Mouse (Mus musculus) heart, embryonic 11.5 days (tissue): ENCODE measurements around the gene Zfp14. TPM values are rescaled to one million over a fixed set of nuclear protein-coding genes. Genes with fewer than 3 reads are reported as not detected.

ENCODE experiments used
- ATAC-seq: fragments of 200-750 bp; cut with Nextera tagmentation; replicated peaks from 2 replicates; pipeline ENCODE4 v1.8.0; 2017; ENCODE audit warnings: moderate library complexity; ENCODE audit not compliant: insufficient number of reproducible peaks, low FRiP score, low TSS enrichment
- H3K27ac ChIP-seq: fragments of 300-500 bp; sonication (generic); 2 replicates; pipeline ENCODE4 v1.5.1; 2014; ENCODE audit warnings: mild to moderate bottlenecking, low read depth, low read length
- H3K27me3 ChIP-seq: fragments of 300-500 bp; sonication (generic); 2 replicates; pipeline ENCODE4 v1.6.1; 2014; ENCODE audit warnings: mild to moderate bottlenecking, low read length, mixed read lengths; ENCODE audit not compliant: control insufficient read depth, insufficient read depth
- H3K36me3 ChIP-seq: fragments of 300-500 bp; sonication (generic); 2 replicates; pipeline ENCODE4 v1.6.1; 2014; ENCODE audit warnings: mild to moderate bottlenecking, low read length, moderate library complexity, mixed read lengths; ENCODE audit not compliant: control insufficient read depth, insufficient read depth
- H3K4me1 ChIP-seq: fragments of 300-500 bp; sonication (generic); 2 replicates; pipeline ENCODE4 v1.6.1; 2014; ENCODE audit warnings: low read length; ENCODE audit not compliant: control insufficient read depth, insufficient read depth
- H3K4me2 ChIP-seq: fragments of 300-500 bp; sonication (generic); 2 replicates; pipeline ENCODE4 v1.6.1; 2014; ENCODE audit warnings: mild to moderate bottlenecking, moderate library complexity
- H3K4me3 ChIP-seq: fragments of 300-500 bp; sonication (generic); 2 replicates; pipeline ENCODE4 v1.5.1; 2014; ENCODE audit warnings: low read depth, low read length
- H3K9ac ChIP-seq: fragments of 300-500 bp; sonication (generic); 2 replicates; pipeline ENCODE4 v1.6.1; 2014; ENCODE audit warnings: mild to moderate bottlenecking, low read depth, low read length, moderate library complexity
- H3K9me3 ChIP-seq: fragments of 300-500 bp; sonication (generic); replicated peaks from 2 replicates; pipeline ENCODE4 v1.6.1; 2016; ENCODE audit warnings: low read length; ENCODE audit not compliant: control insufficient read depth
- WGBS: fragments of 180-500 bp; shearing (Covaris S2); extraction: QIAGEN DNeasy Blood & Tissue Kit; methylation state at CpG from one replicate; pipeline ENCODE4 v1.1.7; 2014; ENCODE audit not compliant: insufficient replicate concordance; 5-methylcytosine and 5-hydroxymethylcytosine counted together
- polyA plus RNA-seq: library from polyadenylated mRNA; unstranded; fragments of >200 nt; fragmentation: Nextera tagmentation; extraction: Ambion mirVana; gene quantifications from 2 replicates; pipeline ENCODE4 v1.2.1, GENCODE M21; 2014

Gene Zfp14
- polyA plus RNA-seq, 1 experiment from 2014 or later, result 3.1 TPM

DNA sequence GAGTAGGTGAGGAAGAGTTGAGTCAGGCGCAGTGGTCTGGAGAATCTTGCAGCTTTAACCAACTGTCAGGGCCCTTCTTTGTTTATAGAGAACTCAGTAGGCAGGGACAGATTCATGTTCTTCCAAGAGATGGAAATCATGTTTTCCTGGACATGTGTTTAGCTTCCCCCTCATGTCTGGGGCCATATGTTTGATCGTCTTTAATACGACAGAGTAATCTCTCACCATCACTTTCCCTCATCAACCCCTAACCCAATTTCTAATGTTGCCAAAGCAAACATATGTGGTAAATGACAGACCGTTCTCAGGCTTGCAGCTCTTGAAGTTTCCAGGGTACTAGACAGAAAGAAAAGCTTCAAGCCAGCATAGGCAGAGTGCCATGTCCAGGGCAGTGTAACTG lies 3.1 kb downstream of the Zfp14 start:
- Histone ChIP-seq H3K27ac (no peak overlapping the region), H3K9ac (no peak overlapping the region), H3K27me3 (no peaks in the 10 kb centered on the region), H3K9me3 (no peaks in the 10 kb centered on the region), H3K4me2 (no peak overlapping the region), H3K36me3 (no peaks in the 10 kb centered on the region), H3K4me1 (peaks cover 10% of the 10 kb centered on the region; the same call in 1 of the 2 replicates), H3K4me3 (no peak overlapping the region)
- ATAC-seq, result no peak
- WGBS, result 66% methylated on average over 4 of the region's 4 CpGs

DNA sequence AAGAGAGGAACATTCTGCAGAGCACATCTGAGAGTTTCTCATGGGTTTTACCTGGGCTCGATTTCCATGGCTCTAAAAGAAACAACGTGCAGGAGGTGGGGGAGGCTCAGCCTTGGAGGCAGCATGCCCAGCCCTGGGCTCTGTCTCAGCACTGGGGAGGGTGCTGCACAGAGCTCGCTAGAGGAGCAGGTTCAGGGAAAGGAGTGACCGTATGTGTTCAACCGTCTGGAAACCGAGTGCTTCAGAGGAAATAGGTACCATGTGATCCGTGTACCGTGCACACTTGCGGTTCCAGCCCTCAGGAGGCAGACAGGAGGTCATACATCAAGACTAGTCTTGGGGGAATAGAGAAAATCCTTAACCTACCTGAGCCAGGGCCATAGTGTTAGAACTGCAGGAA lies 6.8 kb downstream of the Zfp14 start:
- ATAC-seq, result no peak
- no peak overlapping the region for H3K9ac ChIP-seq
- no peaks in the 10 kb centered on the region for H3K4me1 ChIP-seq
- H3K36me3 ChIP-seq, result no peaks in the 10 kb centered on the region
- no peaks in the 10 kb centered on the region for H3K9me3 ChIP-seq
- H3K27ac ChIP-seq, result no peak overlapping the region
- H3K4me3 ChIP-seq, result no peak overlapping the region
- no peak overlapping the region for H3K4me2 ChIP-seq
- 57% methylated on average over 9 of the region's 9 CpGs for WGBS
- no peaks in the 10 kb centered on the region for H3K27me3 ChIP-seq

DNA sequence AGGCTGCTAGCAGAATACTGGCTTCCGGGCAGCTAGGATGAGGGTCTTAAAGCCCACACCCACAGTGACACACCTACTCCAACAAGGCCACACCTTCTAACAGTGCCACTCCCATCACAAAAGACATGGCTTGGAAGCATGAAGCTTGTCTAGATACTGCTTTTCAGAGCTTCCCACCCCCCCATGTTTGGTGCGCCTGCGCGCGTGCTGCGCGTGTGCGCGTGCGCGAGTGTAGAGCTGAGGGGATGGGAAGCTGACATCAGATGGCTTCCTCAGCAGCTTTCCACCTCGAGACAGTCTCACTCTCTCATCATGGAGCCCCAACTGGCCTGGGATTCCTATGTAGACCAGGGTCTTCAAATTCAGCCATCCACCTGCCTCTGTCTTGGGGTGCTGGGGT lies 16.8 kb downstream of the Zfp14 start:
- Histone ChIP-seq H3K4me3 (no peak overlapping the region), H3K27me3 (no peaks in the 10 kb centered on the region), H3K27ac (no peak overlapping the region), H3K4me2 (no peak overlapping the region), H3K4me1 (no peaks in the 10 kb centered on the region), H3K9ac (no peak overlapping the region), H3K9me3 (no peaks in the 10 kb centered on the region), H3K36me3 (no peaks in the 10 kb centered on the region)
- no peak for ATAC-seq
- 92% methylated on average over 12 of the region's 12 CpGs for WGBS

DNA sequence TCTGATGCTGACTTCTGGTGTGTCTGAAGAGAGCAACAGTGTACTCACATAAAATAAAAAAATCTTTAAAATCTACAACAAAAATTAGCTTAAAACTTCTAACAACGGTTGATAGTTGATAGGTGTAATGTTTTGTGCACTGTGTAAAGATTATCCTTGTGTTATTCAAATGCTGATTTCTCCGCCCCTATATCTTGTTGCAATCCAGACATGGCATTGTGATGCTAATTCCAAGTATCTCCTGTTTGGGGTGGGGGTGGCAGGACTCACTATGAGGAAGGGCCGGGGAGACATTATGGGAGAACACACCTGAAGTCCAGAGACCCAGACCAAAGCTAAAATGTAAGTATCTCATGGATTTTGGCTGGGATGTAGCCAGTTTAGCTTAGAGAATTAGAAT lies 19.8 kb downstream of the Zfp14 start:
- Histone ChIP-seq H3K9me3 (no peaks in the 10 kb centered on the region), H3K27me3 (no peaks in the 10 kb centered on the region), H3K27ac (no peak overlapping the region), H3K4me3 (no peak overlapping the region), H3K9ac (no peak overlapping the region), H3K4me1 (no peaks in the 10 kb centered on the region), H3K4me2 (no peak overlapping the region), H3K36me3 (peaks cover 1% of the 10 kb centered on the region; the same call in 1 of the 2 replicates)
- no peak for ATAC-seq
- WGBS, result 86% methylated on average over 3 of the region's 3 CpGs

DNA sequence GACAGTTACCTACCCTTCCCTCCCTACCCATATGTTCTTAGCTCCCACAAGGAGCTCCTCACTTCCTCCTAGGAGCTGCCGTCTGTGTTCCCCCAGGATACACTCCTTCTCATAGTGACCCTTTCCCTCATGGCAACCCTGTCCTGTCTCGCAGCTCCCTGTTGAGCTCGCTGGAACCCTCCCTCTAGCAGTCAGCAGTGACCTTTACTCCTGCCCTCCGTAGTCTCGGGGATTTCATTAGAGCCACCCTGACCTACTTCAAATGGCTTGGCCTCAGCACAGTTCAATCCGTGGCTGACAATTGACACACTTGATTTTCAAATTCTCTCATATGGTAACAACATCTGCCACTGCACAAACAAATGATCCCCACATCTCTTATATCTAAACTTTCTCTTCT lies 20.5 kb downstream of the Zfp14 start:
- H3K4me1 ChIP-seq, result no peaks in the 10 kb centered on the region
- H3K4me3 ChIP-seq, result no peak overlapping the region
- H3K27me3 ChIP-seq, result no peaks in the 10 kb centered on the region
- no peaks in the 10 kb centered on the region for H3K9me3 ChIP-seq
- no peak overlapping the region for H3K4me2 ChIP-seq
- no peak for ATAC-seq
- WGBS, result 39% methylated on average over 6 of the region's 6 CpGs
- H3K9ac ChIP-seq, result no peak overlapping the region
- H3K27ac ChIP-seq, result no peak overlapping the region
- peaks cover 5% of the 10 kb centered on the region; the same call in 1 of the 2 replicates for H3K36me3 ChIP-seq

DNA sequence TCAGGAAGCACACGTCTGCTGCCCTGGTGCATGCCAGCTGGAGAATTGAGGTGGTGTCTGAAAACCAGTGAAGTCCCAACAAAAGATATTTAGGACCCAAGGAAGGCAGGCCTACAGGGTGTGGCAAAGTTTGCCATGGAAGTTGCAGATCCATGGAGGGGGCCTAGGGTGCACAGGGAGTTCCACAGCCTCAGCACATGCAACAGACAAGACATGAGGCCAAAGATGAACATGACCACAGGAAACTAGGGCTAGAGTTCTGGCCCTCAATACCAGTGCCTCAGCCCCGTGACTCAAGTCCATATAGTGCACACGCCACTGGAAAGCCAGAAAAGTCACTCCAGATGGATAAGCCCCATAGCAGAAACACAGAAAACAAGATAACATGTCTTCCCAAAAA lies 22.6 kb downstream of the Zfp14 start:
- Histone ChIP-seq H3K36me3 (peaks cover 13% of the 10 kb centered on the region), H3K4me2 (no peak overlapping the region), H3K9me3 (no peaks in the 10 kb centered on the region), H3K27me3 (no peaks in the 10 kb centered on the region), H3K4me1 (no peaks in the 10 kb centered on the region), H3K9ac (no peak overlapping the region), H3K27ac (no peak overlapping the region), H3K4me3 (no peak overlapping the region)
- 86% methylated on average over 3 of the region's 3 CpGs for WGBS
- ATAC-seq, result no peak

DNA sequence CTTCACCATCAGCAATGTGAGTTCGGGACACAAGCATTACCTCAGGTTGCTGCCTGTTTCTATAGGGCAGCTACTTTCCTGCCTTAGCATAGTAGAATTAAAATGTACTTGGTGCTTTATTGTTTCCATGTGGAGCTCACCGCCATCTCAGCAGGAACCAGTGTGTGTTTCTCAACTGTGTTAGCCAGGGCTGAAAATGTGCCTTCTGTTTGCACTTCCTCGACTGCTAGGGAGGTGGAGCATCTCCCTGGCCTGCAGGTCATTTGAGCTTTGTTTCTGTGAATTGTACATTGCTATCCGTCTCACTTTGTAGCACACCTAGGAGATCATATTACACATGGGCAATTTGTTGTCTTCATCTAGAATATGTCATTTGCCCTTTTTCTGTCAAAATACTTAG lies 23.8 kb downstream of the Zfp14 start:
- WGBS, result 85% methylated on average over 4 of the region's 4 CpGs
- no peak for ATAC-seq
- Histone ChIP-seq H3K27me3 (no peaks in the 10 kb centered on the region), H3K4me2 (no peak overlapping the region), H3K27ac (no peak overlapping the region), H3K4me1 (no peaks in the 10 kb centered on the region), H3K4me3 (no peak overlapping the region), H3K36me3 (peaks cover 26% of the 10 kb centered on the region), H3K9ac (no peak overlapping the region), H3K9me3 (no peaks in the 10 kb centered on the region)

DNA sequence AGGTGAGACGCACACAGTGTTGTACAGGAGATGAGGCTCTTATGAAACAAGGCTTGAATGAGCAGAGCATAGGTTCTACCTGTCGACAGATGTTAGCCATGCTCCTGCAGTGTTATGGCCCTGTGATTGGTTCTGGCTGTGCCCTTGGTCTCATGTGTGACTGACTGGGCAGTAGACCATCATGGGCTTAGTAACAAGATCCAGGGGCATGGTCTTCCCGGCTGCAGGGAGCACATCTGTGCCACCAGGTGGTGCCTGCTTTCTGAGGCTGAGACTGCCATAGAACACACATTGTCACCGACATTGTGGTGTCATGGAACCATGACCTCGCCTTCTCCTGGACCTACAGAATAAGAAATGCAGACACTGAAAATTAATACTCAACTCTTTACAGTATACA lies 25.8 kb downstream of the Zfp14 start:
- no peaks in the 10 kb centered on the region for H3K9me3 ChIP-seq
- H3K9ac ChIP-seq, result no peak overlapping the region
- no peak for ATAC-seq
- no peaks in the 10 kb centered on the region for H3K4me1 ChIP-seq
- H3K27ac ChIP-seq, result no peak overlapping the region
- H3K36me3 ChIP-seq, result peaks cover 36% of the 10 kb centered on the region
- WGBS, result 84% methylated on average over 5 of the region's 5 CpGs
- H3K4me3 ChIP-seq, result no peak overlapping the region
- no peaks in the 10 kb centered on the region for H3K27me3 ChIP-seq
- H3K4me2 ChIP-seq, result no peak overlapping the region

DNA sequence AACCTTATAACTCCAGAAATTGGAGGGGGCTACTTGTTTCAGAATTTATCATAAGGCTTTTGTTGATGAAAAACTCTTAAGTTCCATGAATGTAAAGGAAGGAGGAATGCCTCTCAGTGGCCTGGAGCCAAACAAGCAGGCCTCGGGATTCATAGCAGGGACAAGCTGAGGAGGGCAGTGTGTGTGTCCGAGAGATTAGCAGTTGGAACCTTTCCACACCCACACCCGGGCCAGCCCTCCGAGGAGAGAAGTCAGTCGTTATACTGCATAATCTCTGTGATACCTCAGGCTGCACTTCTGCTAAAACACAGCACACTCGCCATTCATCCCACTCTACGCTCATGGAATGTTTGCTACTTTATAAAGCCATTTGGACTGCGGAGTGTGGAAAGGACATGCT lies 27.4 kb downstream of the Zfp14 start:
- Histone ChIP-seq H3K4me2 (no peak overlapping the region), H3K27ac (no peak overlapping the region), H3K9me3 (no peaks in the 10 kb centered on the region), H3K4me3 (no peak overlapping the region), H3K9ac (no peak overlapping the region), H3K27me3 (no peaks in the 10 kb centered on the region), H3K36me3 (peaks cover 37% of the 10 kb centered on the region), H3K4me1 (no peaks in the 10 kb centered on the region)
- 71% methylated on average over 8 of the region's 8 CpGs for WGBS
- no peak for ATAC-seq
